Mouse (Mus musculus) lung, embryonic 15.5 days (tissue): Measurements from ENCODE around the gene Ndufs3. TPM values are rescaled to one million over a fixed set of nuclear protein-coding genes. Genes with fewer than 3 reads are reported as not detected.

Experiments used
- ATAC-seq: fragments of 200-750 bp; cut with Nextera tagmentation; 2 replicates; pipeline ENCODE4 v1.8.0; 2017; ENCODE audit warnings: moderate number of reproducible peaks, borderline replicate concordance; ENCODE audit not compliant: low FRiP score, low TSS enrichment; ENCODE audit errors: extremely low read depth
- H3K27ac ChIP-seq: fragments of 300-500 bp; sonication (generic); 2 replicates; pipeline ENCODE4 v1.5.1; 2015; ENCODE audit warnings: moderate library complexity, mild to moderate bottlenecking, inconsistent platforms
- H3K27me3 ChIP-seq: fragments of 300-500 bp; sonication (generic); 2 replicates; pipeline ENCODE4 v1.6.1; 2015; ENCODE audit warnings: inconsistent platforms
- H3K36me3 ChIP-seq: fragments of 300-500 bp; sonication (generic); 2 replicates; pipeline ENCODE4 v1.6.1; 2015; ENCODE audit warnings: inconsistent platforms
- H3K4me1 ChIP-seq: fragments of 300-500 bp; sonication (generic); 2 replicates; pipeline ENCODE4 v1.6.1; 2015; ENCODE audit warnings: inconsistent platforms
- H3K4me2 ChIP-seq: fragments of 300-500 bp; sonication (generic); 2 replicates; pipeline ENCODE4 v1.6.1; 2015; ENCODE audit warnings: inconsistent platforms, mild to moderate bottlenecking, moderate library complexity
- H3K4me3 ChIP-seq: fragments of 300-500 bp; sonication (generic); 2 replicates; pipeline ENCODE4 v1.5.1; 2015; ENCODE audit warnings: mild to moderate bottlenecking, inconsistent platforms
- H3K9ac ChIP-seq: fragments of 300-500 bp; sonication (generic); 2 replicates; pipeline ENCODE4 v1.6.1; 2015; ENCODE audit warnings: inconsistent platforms
- H3K9me3 ChIP-seq: fragments of 300-500 bp; sonication (generic); 2 replicates; pipeline ENCODE4 v1.6.1; 2016; ENCODE audit warnings: inconsistent platforms
- WGBS: fragments of 180-500 bp; shearing (Covaris S2); methylation state at CpG from one replicate; pipeline ENCODE4 v1.1.7; 2015; 5-methylcytosine and 5-hydroxymethylcytosine counted together
- polyA plus RNA-seq: library from polyadenylated mRNA; unstranded; fragments of >200 nt; fragmentation: Nextera tagmentation; extraction: Ambion mirVana; gene quantifications from 2 replicates; pipeline ENCODE4 v1.2.1, GENCODE M21; 2015

The Ndufs3 gene
- polyA plus RNA-seq, 1 experiment from 2014 or later = 199 TPM

- Histone ChIP-seq H3K9ac (no peak overlapping the region), H3K4me1 (peaks cover 4% of the 10 kb centered on the region; the same call in 1 of the 2 replicates), H3K27me3 (no peaks in the 10 kb centered on the region), H3K9me3 (no peaks in the 10 kb centered on the region), H3K4me3 (no peak overlapping the region), H3K4me2 (no peak overlapping the region), H3K36me3 (no peaks in the 10 kb centered on the region), H3K27ac (no peak overlapping the region)
- WGBS = 84% methylated on average over 2 of the region's 2 CpGs
- no peak for ATAC-seq
Observed at GRCm38 (mm10) chr2:90922636-90923035, 18.0 kb upstream of the Ndufs3 start.

DNA sequence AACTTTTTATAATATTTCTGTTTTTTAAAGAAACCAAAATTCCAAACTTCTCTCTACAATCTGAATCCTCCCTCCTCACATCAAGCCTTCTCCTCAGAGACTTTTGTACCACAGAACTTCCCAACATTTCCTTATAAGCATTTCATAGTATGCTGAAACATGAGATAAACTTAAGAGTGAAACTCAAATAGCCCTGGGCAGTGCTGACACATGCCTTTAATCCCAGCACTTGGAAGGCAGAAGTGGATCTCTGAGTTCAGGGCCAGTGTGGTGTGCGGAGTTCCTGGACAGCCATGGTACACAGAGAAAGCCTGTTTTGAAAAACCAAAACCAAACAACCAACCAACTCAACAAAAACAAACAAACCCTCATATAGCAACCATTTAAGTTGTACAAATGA lies 16.6 kb upstream of the Ndufs3 start:
- H3K27me3 ChIP-seq = no peaks in the 10 kb centered on the region
- WGBS = 67% methylated on average over 1 of the region's 1 CpGs

GRCm38 (mm10) chr2:90917999-90918698 lies 13.5 kb upstream of the Ndufs3 start:
- peaks cover 23% of the 10 kb centered on the region for H3K4me1 ChIP-seq
- peak; percentile 30; the same call in 1 of the 2 replicates for ATAC-seq

More for the DNA sequence above, 16.6 kb upstream of the Ndufs3 start:
- H3K4me1 ChIP-seq = peaks cover 8% of the 10 kb centered on the region
- no peak for ATAC-seq
- H3K9me3 ChIP-seq = no peaks in the 10 kb centered on the region
- H3K9ac ChIP-seq = no peak overlapping the region
- no peaks in the 10 kb centered on the region for H3K36me3 ChIP-seq
- no peak overlapping the region for H3K4me3 ChIP-seq
- H3K4me2 ChIP-seq = no peak overlapping the region
- H3K27ac ChIP-seq = 0 out of 2 replicates have a peak overlapping the region, but pooled peaks have one; percentile 0

DNA sequence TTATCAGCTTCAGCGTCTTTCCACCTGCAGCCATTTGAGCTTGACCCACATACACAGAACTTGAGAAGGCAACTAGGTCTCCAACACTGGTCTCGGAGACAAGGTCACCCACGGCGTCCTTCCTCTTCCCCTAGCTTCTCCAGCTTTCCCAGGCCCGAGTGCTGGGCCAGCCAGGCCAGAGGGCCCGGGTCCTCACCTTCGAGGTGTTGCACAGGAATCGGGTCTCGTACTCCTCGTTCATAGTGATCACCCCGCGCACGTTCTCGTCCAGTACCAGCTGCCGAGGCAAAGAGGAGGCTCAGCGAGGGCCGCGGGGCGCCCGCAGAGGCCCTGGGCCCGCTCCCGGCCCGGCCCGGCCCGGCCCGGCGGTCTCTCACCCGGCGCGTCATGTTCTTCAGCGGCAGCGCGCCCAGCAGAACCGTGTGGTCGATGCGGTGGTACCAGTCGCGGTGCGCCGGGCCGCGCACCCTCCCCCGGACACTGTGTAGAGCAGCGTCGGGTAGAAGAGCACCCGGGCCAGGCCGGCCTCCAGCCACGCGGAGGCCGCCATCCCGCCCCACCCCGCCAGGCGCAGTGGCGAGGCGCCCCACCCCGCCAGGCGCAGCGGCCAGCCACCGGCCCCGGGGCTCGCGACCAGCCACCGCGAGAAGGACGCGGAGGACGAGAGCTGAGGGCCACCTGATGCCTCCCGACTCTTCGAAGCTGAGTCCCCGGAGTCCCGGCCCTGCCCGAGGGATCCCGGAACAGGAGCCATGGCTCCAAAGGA lies 12.8 kb upstream of the Ndufs3 start:
- peak; percentile 90 for ATAC-seq
- H3K9me3 ChIP-seq = no peaks in the 10 kb centered on the region
- peak overlapping the region; percentile 64 for H3K4me3 ChIP-seq
- peak overlapping the region; percentile 83 for H3K9ac ChIP-seq
- H3K27me3 ChIP-seq = no peaks in the 10 kb centered on the region
- peaks cover 23% of the 10 kb centered on the region for H3K4me1 ChIP-seq
- peak overlapping the region; percentile 90 for H3K27ac ChIP-seq
- under 1% methylated on average over 66 of the region's 73 CpGs for WGBS
- peak overlapping the region; percentile 74 for H3K4me2 ChIP-seq
- H3K36me3 ChIP-seq = peaks cover 12% of the 10 kb centered on the region

More at GRCm38 (mm10) chr2:90917999-90918698, 13.5 kb upstream of the Ndufs3 start:
- peaks cover 5% of the 10 kb centered on the region for H3K36me3 ChIP-seq
- no peaks in the 10 kb centered on the region for H3K9me3 ChIP-seq
- H3K9ac ChIP-seq = peak overlapping the region; percentile 83
- peak overlapping the region; percentile 74 for H3K4me2 ChIP-seq
- H3K4me3 ChIP-seq = peak overlapping the region; percentile 64
- 10% methylated on average over 16 of the region's 16 CpGs for WGBS
- H3K27ac ChIP-seq = peak overlapping the region; percentile 90
- H3K27me3 ChIP-seq = no peaks in the 10 kb centered on the region

DNA sequence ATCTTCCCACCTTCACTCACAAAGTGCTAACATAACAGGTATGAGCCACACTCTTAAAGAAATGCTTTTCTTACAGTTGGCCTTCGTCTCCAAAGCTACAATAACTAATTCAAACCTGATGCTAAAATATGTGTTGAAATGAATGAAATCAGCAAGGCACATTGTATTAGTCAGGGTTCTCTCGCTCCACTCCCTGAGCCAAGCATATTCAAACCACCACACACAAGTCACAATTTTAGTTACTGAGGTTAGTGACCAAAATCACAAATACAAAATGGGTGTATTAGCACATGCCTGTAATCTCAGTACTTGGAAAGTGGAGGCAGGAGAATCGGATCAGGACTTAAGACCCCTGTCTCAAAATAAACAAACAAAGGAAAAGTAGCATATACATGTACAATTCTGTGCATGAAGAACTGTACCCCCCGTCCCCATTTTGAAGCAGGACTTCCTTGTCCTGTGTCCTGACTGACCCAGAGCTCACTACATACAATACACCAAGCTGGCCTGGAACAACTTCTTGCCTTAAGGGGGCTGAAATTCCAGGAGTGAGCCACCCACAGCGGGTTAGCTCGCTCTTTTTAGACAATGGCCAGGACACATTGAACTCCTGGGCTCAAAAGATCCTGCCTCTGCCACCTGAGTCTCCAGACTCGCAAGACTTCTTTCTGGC lies 12.1 kb upstream of the Ndufs3 start:
- ATAC-seq = peak; percentile 20; the same call in 1 of the 2 replicates
- Histone ChIP-seq H3K9me3 (no peaks in the 10 kb centered on the region), H3K27ac (peak overlapping the region; percentile 90), H3K9ac (peak overlapping the region; percentile 83), H3K4me3 (peak overlapping the region; percentile 64), H3K36me3 (peaks cover 17% of the 10 kb centered on the region), H3K27me3 (no peaks in the 10 kb centered on the region), H3K4me2 (peak overlapping the region; percentile 74), H3K4me1 (peaks cover 23% of the 10 kb centered on the region)
- 15% methylated on average over 7 of the region's 7 CpGs for WGBS

DNA sequence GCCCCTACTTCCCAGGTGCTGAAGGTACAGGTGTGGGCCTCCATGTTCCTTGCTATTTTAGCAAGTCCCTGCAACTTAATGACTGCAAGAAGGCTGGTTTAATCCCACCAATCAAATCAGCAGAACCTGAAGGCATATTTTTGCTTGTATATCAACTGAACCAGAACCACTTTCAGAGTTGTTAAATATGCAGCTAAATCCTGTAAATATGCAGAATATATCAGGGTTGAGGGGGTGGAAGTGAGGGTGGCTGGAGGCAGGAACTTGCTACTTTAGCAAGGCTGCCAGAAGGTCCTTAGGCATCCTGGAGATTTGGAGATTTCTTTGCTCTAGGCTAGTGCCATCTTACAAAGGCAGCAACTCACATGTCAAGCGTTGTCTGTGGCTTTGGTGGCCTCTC lies 10.9 kb upstream of the Ndufs3 start:
- Histone ChIP-seq H3K27ac (no peak overlapping the region), H3K9me3 (no peaks in the 10 kb centered on the region), H3K9ac (no peak overlapping the region), H3K4me1 (peaks cover 23% of the 10 kb centered on the region), H3K36me3 (peaks cover 28% of the 10 kb centered on the region), H3K4me3 (no peak overlapping the region), H3K4me2 (0 out of 2 replicates have a peak overlapping the region, but pooled peaks have one; percentile 0), H3K27me3 (no peaks in the 10 kb centered on the region)
- ATAC-seq = no peak
- WGBS = 71% methylated on average over 1 of the region's 1 CpGs

- no peaks in the 10 kb centered on the region for H3K9me3 ChIP-seq
- H3K27me3 ChIP-seq = no peaks in the 10 kb centered on the region
- no peak overlapping the region for H3K4me3 ChIP-seq
- WGBS = 58% methylated on average over 2 of the region's 2 CpGs
- ATAC-seq = no peak
- peaks cover 22% of the 10 kb centered on the region for H3K4me1 ChIP-seq
- H3K27ac ChIP-seq = no peak overlapping the region
- peaks cover 45% of the 10 kb centered on the region for H3K36me3 ChIP-seq
- H3K9ac ChIP-seq = no peak overlapping the region
- no peak overlapping the region for H3K4me2 ChIP-seq
Observed at GRCm38 (mm10) chr2:90913671-90914070, 9.0 kb upstream of the Ndufs3 start.

DNA sequence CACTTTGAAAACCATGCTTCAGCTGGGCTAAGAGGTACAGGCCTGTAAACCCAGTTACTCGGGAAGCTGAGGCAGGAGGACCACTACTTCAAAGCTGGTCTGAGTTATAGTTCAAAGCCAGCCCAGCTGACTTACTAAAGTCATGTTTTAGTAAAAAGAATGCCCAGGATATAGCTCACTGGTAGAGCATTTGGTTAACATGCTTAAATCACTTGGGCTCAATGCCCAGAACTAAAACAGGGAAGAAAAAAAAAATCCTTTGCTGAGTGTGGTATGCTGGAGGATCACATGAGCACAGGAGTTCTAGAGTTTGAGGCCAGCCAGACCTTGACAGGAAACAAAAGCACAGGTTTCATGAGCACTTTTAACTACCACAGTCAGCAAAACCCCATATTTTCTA lies 7.0 kb upstream of the Ndufs3 start:
- no peak overlapping the region for H3K9ac ChIP-seq
- no peaks in the 10 kb centered on the region for H3K27me3 ChIP-seq
- no peak overlapping the region for H3K4me2 ChIP-seq
- ATAC-seq = no peak
- H3K36me3 ChIP-seq = peaks cover 49% of the 10 kb centered on the region
- 73% methylated on average over 1 of the region's 1 CpGs for WGBS
- H3K27ac ChIP-seq = no peak overlapping the region
- no peaks in the 10 kb centered on the region for H3K9me3 ChIP-seq
- H3K4me1 ChIP-seq = peaks cover 18% of the 10 kb centered on the region
- H3K4me3 ChIP-seq = no peak overlapping the region

GRCm38 (mm10) chr2:90910861-90911260 lies 6.2 kb upstream of the Ndufs3 start:
- H3K36me3 ChIP-seq = peaks cover 54% of the 10 kb centered on the region
- H3K9me3 ChIP-seq = no peaks in the 10 kb centered on the region
- no peak overlapping the region for H3K27ac ChIP-seq
- H3K27me3 ChIP-seq = no peaks in the 10 kb centered on the region
- no peak overlapping the region for H3K4me2 ChIP-seq
- H3K4me3 ChIP-seq = no peak overlapping the region
- 68% methylated on average over 1 of the region's 1 CpGs for WGBS
- H3K4me1 ChIP-seq = peaks cover 18% of the 10 kb centered on the region
- no peak for ATAC-seq
- H3K9ac ChIP-seq = no peak overlapping the region

GRCm38 (mm10) chr2:90906721-90907120 lies 2.1 kb upstream of the Ndufs3 start:
- WGBS = 83% methylated on average over 2 of the region's 2 CpGs
- no peak overlapping the region for H3K9ac ChIP-seq
- peaks cover 24% of the 10 kb centered on the region for H3K4me1 ChIP-seq
- H3K9me3 ChIP-seq = no peaks in the 10 kb centered on the region
- no peaks in the 10 kb centered on the region for H3K27me3 ChIP-seq
- no peak for ATAC-seq
- H3K4me3 ChIP-seq = no peak overlapping the region
- peaks cover 49% of the 10 kb centered on the region for H3K36me3 ChIP-seq
- no peak overlapping the region for H3K27ac ChIP-seq
- H3K4me2 ChIP-seq = no peak overlapping the region

DNA sequence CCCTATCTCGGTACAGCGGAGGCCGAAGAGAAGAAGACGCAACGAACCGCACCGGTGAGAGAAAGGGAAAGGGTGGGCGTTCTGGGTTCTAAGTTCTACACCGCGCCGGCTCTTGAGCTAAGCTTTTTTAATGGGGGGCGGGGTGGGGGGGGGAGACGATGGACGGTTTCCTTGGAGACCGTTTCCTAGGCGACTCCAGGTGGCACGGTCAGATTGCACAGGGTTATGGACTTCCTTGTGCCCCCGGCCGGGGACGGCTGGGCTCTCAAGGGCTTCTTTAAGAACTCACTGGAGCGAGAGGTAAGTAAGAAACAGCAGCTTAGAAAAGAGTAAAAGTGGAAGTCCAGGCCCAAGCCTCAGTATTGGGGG lies 213 bp upstream of the Ndufs3 start:
- ATAC-seq = peak; percentile 46; the same call in 1 of the 2 replicates
- Histone ChIP-seq H3K4me3 (peak overlapping the region; percentile 94), H3K27me3 (no peaks in the 10 kb centered on the region), H3K27ac (peak overlapping the region; percentile 93), H3K9ac (peak overlapping the region; percentile 95), H3K9me3 (no peaks in the 10 kb centered on the region), H3K4me1 (peaks cover 24% of the 10 kb centered on the region), H3K4me2 (peak overlapping the region; percentile 64), H3K36me3 (peaks cover 46% of the 10 kb centered on the region)
- under 1% methylated on average over 21 of the region's 21 CpGs for WGBS
